Comparison of ENCODE assay signal across 1 mouse cellular context in the genomic region with DNA sequence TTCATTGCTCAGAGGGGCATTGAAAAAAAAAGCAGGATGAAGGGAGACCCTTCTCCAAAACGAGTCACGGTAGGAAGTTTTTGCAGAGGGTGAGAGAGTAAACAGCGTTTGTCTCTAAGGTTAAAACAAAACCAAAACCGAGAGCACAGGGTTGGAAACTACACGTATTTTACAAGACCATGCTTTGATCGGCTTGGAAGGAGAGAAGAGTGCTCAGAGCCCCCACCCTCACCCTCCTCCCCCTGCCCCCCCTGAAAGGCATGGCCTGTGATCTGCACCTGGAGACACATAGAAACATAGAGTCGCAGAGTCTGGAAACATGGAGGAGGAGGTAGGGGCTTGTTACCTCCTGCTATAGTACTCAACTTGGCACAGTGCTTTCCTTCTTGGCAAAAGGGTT.
TF ChIP-seq lines count a peak whose summit lies in the region.

No protein-coding gene starts in this region.

TF ChIP-seq in CH12.LX, 34 proteins besides CTCF, POLR2A, EP300 and RAD21 (continued from another document):
- TF ChIP-seq ZC3H11A (IDR thresholded peaks at IDR 0.05; ENCODE audit: low read depth, low read length) = no peak
